Mouse (Mus musculus): ENCODE results near the gene Ndufa4. TPM values are rescaled to one million over a fixed set of nuclear protein-coding genes. Genes with fewer than 3 reads are reported as not detected.

Ndufa4 gene
- polyA plus RNA-seq, 1 experiment from 2014 or later: 917 TPM

Other genes with a start within 250 kb of the Ndufa4 start
- 65.1 and 75.2 TPM in 2 replicates for gene Phf14, start 312 bp upstream of the Ndufa4 start, polyA plus RNA-seq (2016; fragmentation: Nextera tagmentation; extraction: Ambion mirVana)